Mouse (Mus musculus) limb, embryonic 10.5 days (tissue): ENCODE results near the gene Tmc7. TPM values are rescaled to one million over a fixed set of nuclear protein-coding genes. Genes with fewer than 3 reads are reported as not detected.
A peak's percentile ranks its signal among the peaks of the same experiment; 100 is the strongest.

Source experiments
- DNase-seq: peaks from one replicate; pipeline ENCODE4 v3.0.0-alpha.2; 2017; ENCODE audit warnings: low spot score
- H3K27ac ChIP-seq: fragments of 300-500 bp; sonication (generic); 2 replicates; pipeline ENCODE4 v1.5.1; 2016; ENCODE audit warnings: mild to moderate bottlenecking
- H3K27me3 ChIP-seq: fragments of 300-500 bp; sonication (generic); 2 replicates; pipeline ENCODE4 v1.6.1; 2016; ENCODE audit warnings: low read depth, mild to moderate bottlenecking; ENCODE audit not compliant: poor library complexity, severe bottlenecking
- H3K36me3 ChIP-seq: fragments of 300-500 bp; sonication (generic); 2 replicates; pipeline ENCODE4 v1.6.1; 2016; ENCODE audit warnings: mild to moderate bottlenecking, moderate library complexity
- H3K4me1 ChIP-seq: fragments of 300-500 bp; sonication (generic); 2 replicates; pipeline ENCODE4 v1.6.1; 2016
- H3K4me3 ChIP-seq: fragments of 300-500 bp; sonication (generic); 2 replicates; pipeline ENCODE4 v1.5.1; 2016; ENCODE audit warnings: mild to moderate bottlenecking, moderate library complexity
- H3K9me3 ChIP-seq: fragments of 300-500 bp; sonication (generic); replicated peaks from 2 replicates; pipeline ENCODE4 v1.6.1; 2016; ENCODE audit warnings: mild to moderate bottlenecking
- WGBS: fragments of 180-500 bp; shearing (Covaris S2); methylation state at CpG from one replicate; pipeline ENCODE4 v1.1.7; 2016; 5-methylcytosine and 5-hydroxymethylcytosine counted together
- polyA plus RNA-seq: library from polyadenylated mRNA; unstranded; fragments of >200 nt; fragmentation: Nextera tagmentation; extraction: Ambion mirVana; gene quantifications from 2 replicates; pipeline ENCODE4 v1.2.1, GENCODE M21; 2016

The Tmc7 gene
- polyA plus RNA-seq, 1 experiment from 2014 or later: 4.7 TPM

- no peaks in the 10 kb centered on the region for H3K27me3 ChIP-seq
- no peaks in the 10 kb centered on the region for H3K9me3 ChIP-seq
- H3K4me1 ChIP-seq: peaks cover 11% of the 10 kb centered on the region; the same call in 1 of the 2 replicates
- no peak overlapping the region for H3K4me3 ChIP-seq
- DNase-seq: no peak
- H3K36me3 ChIP-seq: peaks cover 14% of the 10 kb centered on the region; the same call in 1 of the 2 replicates
- 86% methylated on average over 8 of the region's 8 CpGs for WGBS
- no peak overlapping the region; the same call in 1 of the 2 replicates for H3K27ac ChIP-seq
These were observed 64.9 kb downstream of the Tmc7 start for GRCm38 (mm10) chr7:118519661-118520060.

GRCm38 (mm10) chr7:118518687-118519086 lies 65.8 kb downstream of the Tmc7 start:
- Histone ChIP-seq H3K27me3 (no peaks in the 10 kb centered on the region), H3K36me3 (0 out of 2 replicates have a peak, but pooled peaks cover 8% of the 10 kb centered on the region), H3K9me3 (no peaks in the 10 kb centered on the region), H3K4me1 (peaks cover 11% of the 10 kb centered on the region; the same call in 1 of the 2 replicates), H3K27ac (peak overlapping the region; percentile 56), H3K4me3 (no peak overlapping the region)
- DNase-seq: peak; percentile 90
- WGBS: 2% methylated on average over 18 of the region's 18 CpGs

GRCm38 (mm10) chr7:118517819-118518218 lies 66.7 kb downstream of the Tmc7 start:
- Histone ChIP-seq H3K4me1 (peaks cover 11% of the 10 kb centered on the region; the same call in 1 of the 2 replicates), H3K27ac (no peak overlapping the region), H3K36me3 (0 out of 2 replicates have a peak, but pooled peaks cover 5% of the 10 kb centered on the region), H3K27me3 (no peaks in the 10 kb centered on the region), H3K9me3 (no peaks in the 10 kb centered on the region), H3K4me3 (no peak overlapping the region)
- 65% methylated on average over 2 of the region's 2 CpGs for WGBS
- no peak for DNase-seq

GRCm38 (mm10) chr7:118508556-118508955 lies 76.0 kb downstream of the Tmc7 start:
- no peaks in the 10 kb centered on the region for H3K27me3 ChIP-seq
- H3K36me3 ChIP-seq: no peaks in the 10 kb centered on the region
- 84% methylated on average over 7 of the region's 7 CpGs for whole genome bisulfite sequencing
- no peak overlapping the region for H3K4me3 ChIP-seq
- no peaks in the 10 kb centered on the region for H3K9me3 ChIP-seq
- no peaks in the 10 kb centered on the region for H3K4me1 ChIP-seq
- DNase-seq: no peak
- no peak overlapping the region for H3K27ac ChIP-seq

GRCm38 (mm10) chr7:118503844-118504243 lies 80.7 kb downstream of the Tmc7 start:
- Histone ChIP-seq H3K4me1 (no peaks in the 10 kb centered on the region), H3K36me3 (no peaks in the 10 kb centered on the region), H3K27me3 (no peaks in the 10 kb centered on the region), H3K27ac (no peak overlapping the region), H3K4me3 (no peak overlapping the region), H3K9me3 (no peaks in the 10 kb centered on the region)
- WGBS: 76% methylated on average over 4 of the region's 4 CpGs
- no peak for DNase-seq

GRCm38 (mm10) chr7:118502333-118502732 lies 82.2 kb downstream of the Tmc7 start:
- 77% methylated on average over 8 of the region's 8 CpGs for WGBS
- Histone ChIP-seq H3K27me3 (no peaks in the 10 kb centered on the region), H3K4me3 (no peak overlapping the region), H3K9me3 (no peaks in the 10 kb centered on the region), H3K4me1 (no peaks in the 10 kb centered on the region), H3K27ac (no peak overlapping the region), H3K36me3 (no peaks in the 10 kb centered on the region)
- DNase-seq: no peak

- Histone ChIP-seq H3K4me3 (no peak overlapping the region), H3K27ac (no peak overlapping the region), H3K36me3 (no peaks in the 10 kb centered on the region), H3K27me3 (no peaks in the 10 kb centered on the region), H3K4me1 (no peaks in the 10 kb centered on the region), H3K9me3 (no peaks in the 10 kb centered on the region)
- 72% methylated on average over 7 of the region's 7 CpGs for WGBS
- no peak for DNase-seq
These were observed 84.6 kb downstream of the Tmc7 start for GRCm38 (mm10) chr7:118499784-118500435.

- H3K27ac ChIP-seq: no peak overlapping the region
- H3K36me3 ChIP-seq: no peaks in the 10 kb centered on the region
- H3K4me1 ChIP-seq: no peaks in the 10 kb centered on the region
- H3K9me3 ChIP-seq: no peaks in the 10 kb centered on the region
- DNase-seq: no peak
- H3K4me3 ChIP-seq: no peak overlapping the region
- WGBS: 83% methylated on average over 12 of the region's 12 CpGs
- H3K27me3 ChIP-seq: no peaks in the 10 kb centered on the region
These were observed 85.4 kb downstream of the Tmc7 start for GRCm38 (mm10) chr7:118498984-118499783.

GRCm38 (mm10) chr7:118494892-118495579 lies 89.5 kb downstream of the Tmc7 start:
- Histone ChIP-seq H3K27ac (no peak overlapping the region), H3K27me3 (peaks cover 27% of the 10 kb centered on the region)
- 86% methylated on average over 4 of the region's 4 CpGs for WGBS

GRCm38 (mm10) chr7:118493892-118494291 lies 90.6 kb downstream of the Tmc7 start:
- no peak overlapping the region for H3K4me3 ChIP-seq
- peaks cover 32% of the 10 kb centered on the region for H3K4me1 ChIP-seq
- peaks cover 15% of the 10 kb centered on the region for H3K36me3 ChIP-seq
- 94% methylated on average over 9 of the region's 9 CpGs for WGBS
- no peak for DNase-seq
- no peaks in the 10 kb centered on the region for H3K9me3 ChIP-seq
- peaks cover 39% of the 10 kb centered on the region for H3K27me3 ChIP-seq
- no peak overlapping the region for H3K27ac ChIP-seq

More at GRCm38 (mm10) chr7:118494892-118495579, 89.5 kb downstream of the Tmc7 start:
- no peaks in the 10 kb centered on the region for H3K9me3 ChIP-seq
- H3K4me3 ChIP-seq: no peak overlapping the region
- H3K36me3 ChIP-seq: peaks cover 5% of the 10 kb centered on the region; the same call in 1 of the 2 replicates
- peaks cover 25% of the 10 kb centered on the region for H3K4me1 ChIP-seq
- no peak for DNase-seq

- Histone ChIP-seq H3K9me3 (no peaks in the 10 kb centered on the region), H3K36me3 (peaks cover 17% of the 10 kb centered on the region), H3K4me3 (peak within 1 kb of the TSS; percentile 85), H3K4me1 (peaks cover 37% of the 10 kb centered on the region), H3K27ac (peak within 1 kb of the TSS; percentile 95), H3K27me3 (peaks cover 45% of the 10 kb centered on the region)
- WGBS: under 1% methylated on average over 55 of the region's 55 CpGs
- DNase-seq: peak; percentile 87
These were observed 92.9 kb downstream of the Tmc7 start, which contains the start of gene Itpripl2 for GRCm38 (mm10) chr7:118491431-118492147. Itpripl2 (minus strand) TSS chr7:118491975.
